Mouse (Mus musculus) ovary, adult 18-20 months (tissue): ENCODE measurements around the gene Mknk1.
A peak's percentile ranks its signal among the peaks of the same experiment; 100 is the strongest.

ENCODE experiments used
- DNase-seq: peaks from one replicate; pipeline ENCODE4 v3.0.0; 2022; ENCODE audit warnings: low spot score, mixed read lengths

Gene Mknk1

GRCm38 (mm10) chr4:115838696-115839641, at the start of gene Mknk1:
Mknk1 (plus strand) TSS chr4:115839198.
- DNase-seq: peak; percentile 88

DNA sequence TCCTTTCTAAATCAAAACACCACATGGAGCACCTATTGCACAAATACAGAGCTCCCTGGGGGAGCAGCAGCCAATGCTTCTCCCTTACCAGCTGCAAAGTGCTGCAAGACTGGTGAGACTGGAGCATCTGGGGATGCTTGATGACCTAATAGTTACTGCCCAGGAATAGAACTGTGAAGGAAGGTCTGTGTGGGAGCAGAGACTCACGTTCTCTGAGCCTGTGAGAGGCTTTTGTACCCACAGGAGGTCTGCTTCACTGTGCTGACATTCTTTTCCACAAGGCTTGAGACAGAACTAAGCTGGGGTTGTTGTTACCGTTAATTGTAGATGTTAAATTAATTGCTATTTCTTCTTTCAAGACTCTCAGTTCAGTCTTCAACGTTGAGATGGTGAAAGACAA, 48.1 kb upstream of the Mknk1 start:
- no peak for DNase-seq

GRCm38 (mm10) chr4:115795360-115795759, 43.6 kb upstream of the Mknk1 start:
- no peak for DNase-seq

DNA sequence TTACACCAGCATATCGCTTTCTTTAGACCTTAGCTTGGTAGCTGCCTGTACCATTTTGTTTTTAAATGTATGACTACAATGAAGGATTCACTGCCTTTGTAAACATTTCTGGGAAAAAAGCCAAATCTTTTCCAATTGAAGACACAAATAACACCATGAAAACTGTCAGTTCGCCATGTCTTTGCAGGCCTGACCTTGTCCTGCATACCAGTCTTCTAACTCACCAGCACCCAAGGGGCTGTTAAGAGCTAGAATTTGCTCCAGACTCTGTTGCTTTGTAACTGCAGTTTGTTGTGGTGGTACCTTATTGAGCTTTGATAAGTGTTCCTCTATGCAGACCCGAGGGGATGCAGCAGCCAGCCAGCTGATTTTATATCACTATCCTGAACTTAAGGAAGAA, 39.0 kb upstream of the Mknk1 start:
- DNase-seq: no peak

- DNase-seq: no peak
Measured at GRCm38 (mm10) chr4:115812326-115812725, 26.7 kb upstream of the Mknk1 start.

GRCm38 (mm10) chr4:115815606-115816005, 23.4 kb upstream of the Mknk1 start:
- no peak for DNase-seq

DNA sequence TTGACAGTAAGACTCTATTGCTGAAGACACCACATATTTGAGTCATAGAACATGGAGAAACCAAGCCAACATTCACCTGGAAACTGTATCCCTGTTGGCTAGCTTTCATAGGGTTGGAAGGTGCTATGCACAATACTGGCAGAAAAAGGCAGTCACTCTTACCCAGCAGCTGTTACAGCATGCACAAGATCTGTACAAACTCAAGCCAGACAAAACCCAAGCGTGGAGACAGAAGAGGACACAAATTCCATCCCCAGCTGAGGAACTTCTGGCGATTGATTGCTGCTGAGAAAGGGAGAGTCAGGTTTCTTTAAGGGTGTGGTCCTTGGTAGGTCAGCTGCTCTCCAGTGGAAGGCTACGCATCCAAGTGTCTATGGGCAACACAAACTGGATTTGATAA, 18.8 kb upstream of the Mknk1 start:
- DNase-seq: no peak

DNA sequence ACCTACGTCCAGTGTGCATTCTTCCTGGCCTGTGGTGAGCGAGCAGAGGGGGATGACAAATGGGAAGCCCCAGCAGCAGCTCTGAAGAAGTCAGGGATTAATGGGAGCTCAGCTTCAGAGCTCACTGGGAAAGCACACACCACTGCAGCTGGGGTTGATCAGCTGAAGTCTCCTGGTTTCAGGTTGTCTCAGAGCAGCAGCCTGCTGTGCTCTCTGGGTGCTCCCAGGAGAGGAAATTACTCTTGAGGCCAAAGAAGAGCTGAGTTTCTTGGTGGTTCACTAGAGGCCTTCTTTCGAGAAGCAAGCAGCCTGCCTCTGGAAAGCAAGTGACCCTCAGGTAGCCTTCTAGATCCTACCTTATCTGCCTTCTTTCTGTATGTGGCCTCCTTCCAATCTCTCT, 18.1 kb upstream of the Mknk1 start:
- no peak for DNase-seq

DNA sequence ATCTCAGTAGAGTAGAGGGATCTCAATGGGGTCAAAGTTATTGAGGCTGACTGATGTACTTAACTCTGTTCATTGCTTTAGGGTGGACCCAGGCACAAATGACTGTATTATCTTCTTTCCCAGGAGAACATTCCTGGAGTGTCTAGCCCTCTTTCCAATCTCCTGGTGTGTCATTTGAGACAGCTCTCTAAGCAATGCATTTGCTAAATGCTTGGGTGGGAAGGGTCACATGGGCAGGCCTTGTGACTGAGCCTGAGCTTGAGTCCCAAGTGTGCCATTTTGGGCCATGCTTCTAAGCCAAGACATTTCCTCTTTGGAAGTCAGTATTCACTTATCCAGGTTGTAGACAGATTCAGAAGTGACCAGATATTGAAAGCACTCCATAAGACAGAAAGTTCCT, 17.6 kb upstream of the Mknk1 start:
- no peak for DNase-seq

DNA sequence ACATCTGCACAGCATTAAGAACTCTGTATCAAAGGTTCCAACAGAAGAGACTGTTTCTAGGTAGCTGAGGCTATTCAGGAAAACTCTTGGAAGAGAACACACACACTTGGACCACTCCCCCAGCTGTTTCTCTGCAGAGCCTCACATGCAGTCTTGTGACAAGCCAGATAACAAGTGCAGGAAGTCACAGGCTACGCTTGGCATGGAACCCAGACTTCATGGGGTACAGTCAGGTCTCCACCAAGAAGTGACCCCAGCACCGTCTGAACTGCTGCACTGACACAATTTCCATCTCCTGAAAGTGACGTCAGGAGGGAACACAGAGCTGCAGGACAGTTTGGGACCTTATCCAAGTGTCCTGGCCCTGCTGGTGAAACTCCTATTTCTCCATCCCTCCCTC, 17.1 kb upstream of the Mknk1 start:
- no peak for DNase-seq

DNA sequence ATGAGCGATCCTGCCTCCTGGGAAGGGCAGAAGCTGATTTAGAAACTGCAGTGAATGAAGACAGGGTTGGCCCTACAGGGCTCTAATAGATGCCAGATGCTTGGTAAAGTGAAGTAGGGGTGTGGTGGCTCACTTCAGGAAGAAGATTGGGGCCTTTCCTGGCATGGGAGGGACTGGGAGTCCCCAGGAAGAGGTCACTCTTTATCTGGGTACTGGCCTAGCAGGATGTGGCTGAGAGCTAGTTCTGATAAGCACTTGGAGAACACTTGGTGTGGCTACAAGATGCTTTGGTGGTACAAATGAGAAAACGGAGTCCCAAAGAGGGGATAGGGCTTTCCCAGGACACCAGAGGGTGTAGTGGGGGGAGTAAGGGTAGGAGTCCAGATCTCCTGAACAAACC, 14.8 kb upstream of the Mknk1 start:
- DNase-seq: no peak

DNA sequence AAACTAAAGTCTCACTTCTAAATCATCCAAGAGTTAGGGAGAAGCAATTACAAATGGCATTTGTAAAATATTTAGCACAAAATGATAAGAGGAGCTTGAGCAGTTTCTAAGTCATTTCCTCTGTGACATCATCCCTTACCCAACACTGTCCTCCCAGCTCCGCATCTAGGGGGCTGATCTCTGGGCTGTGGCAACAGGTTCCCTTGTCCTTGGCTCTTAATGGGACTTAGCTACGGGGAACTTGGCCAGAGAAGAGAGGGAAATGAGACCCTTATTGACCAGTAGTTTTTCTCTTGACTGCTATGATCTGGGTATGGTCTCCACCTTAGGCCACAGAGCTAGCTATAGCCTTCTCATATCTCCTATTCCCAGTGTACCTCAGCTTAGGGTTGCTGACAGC, 13.7 kb upstream of the Mknk1 start:
- no peak for DNase-seq

- DNase-seq: no peak
Measured at GRCm38 (mm10) chr4:115827066-115827465, 11.9 kb upstream of the Mknk1 start.

DNA sequence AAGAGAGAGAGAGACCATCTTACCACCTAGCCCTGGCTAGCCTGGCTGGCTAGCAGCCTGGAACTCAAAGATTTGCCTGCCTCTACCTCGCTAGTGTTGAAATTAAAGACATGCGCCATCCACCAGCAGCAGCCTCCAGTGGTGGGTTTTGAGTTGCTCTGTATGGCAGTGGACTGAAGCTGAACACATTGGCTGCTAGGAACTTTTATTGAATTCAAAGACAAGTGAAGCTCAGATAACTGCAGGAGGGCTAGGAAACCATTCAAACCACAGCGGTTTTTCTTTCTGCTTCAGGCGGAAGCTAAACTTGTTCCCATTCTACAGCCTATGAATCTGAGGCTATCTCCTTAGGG, 11.5 kb upstream of the Mknk1 start:
- no peak for DNase-seq

GRCm38 (mm10) chr4:115827888-115828571, 11.0 kb upstream of the Mknk1 start, which contains the start of gene Mob3c:
Mob3c (plus strand) TSS chr4:115828092.
- DNase-seq: peak; percentile 71

DNA sequence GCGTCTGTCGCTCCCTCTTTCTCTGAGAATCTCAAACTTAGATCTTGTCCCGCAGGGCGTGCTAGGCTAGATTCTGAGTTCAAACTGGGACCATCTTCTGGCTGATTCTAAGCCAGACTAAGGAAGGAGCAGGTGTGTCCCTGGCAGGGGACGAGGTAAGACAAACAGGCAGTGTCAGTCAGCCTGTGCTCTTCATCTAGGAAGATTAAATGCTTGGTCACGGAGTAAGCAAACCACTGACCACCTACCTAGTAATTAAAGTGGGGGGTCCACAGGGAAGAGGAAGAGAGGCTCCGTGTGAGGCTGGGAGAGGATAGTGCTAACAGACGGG, 10.5 kb upstream of the Mknk1 start:
- no peak for DNase-seq

DNA sequence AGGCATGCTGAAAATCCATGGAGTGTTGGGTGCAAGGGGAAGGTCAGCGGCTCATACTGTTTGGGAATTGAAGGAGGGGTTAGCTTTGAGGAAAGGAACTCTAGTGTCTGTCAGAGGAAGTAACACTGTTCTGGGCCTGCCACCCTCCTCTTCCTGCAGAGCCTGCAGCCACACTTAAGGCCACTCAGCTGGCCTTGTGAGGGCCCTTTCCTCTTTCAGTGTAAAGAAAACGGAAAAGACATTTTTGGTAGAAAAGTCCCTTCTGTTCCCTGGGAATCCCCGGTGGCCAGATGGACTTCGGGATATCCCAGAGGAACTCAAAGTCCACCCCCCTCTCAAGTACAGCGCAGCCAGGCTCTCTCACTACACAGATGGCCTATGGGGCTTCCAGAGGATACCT, 8.5 kb upstream of the Mknk1 start:
- no peak for DNase-seq

DNA sequence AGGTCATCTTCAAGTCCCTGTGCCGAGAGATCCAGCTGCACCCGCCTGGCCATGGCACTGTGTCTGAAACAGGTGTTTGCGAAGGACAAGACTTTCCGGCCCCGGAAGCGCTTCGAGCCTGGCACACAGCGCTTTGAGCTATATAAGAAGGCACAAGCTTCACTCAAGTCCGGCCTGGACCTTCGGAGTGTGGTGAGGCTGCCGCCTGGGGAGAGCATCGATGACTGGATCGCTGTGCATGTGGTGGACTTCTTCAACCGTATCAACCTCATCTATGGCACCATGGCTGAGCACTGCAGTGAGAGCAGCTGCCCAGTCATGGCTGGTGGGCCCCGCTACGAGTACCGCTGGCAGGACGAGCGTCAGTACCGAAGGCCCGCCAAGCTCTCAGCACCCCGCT, 7.8 kb upstream of the Mknk1 start:
- no peak for DNase-seq

- DNase-seq: no peak
Measured at GRCm38 (mm10) chr4:115832040-115832439, 7.0 kb upstream of the Mknk1 start.

GRCm38 (mm10) chr4:115835576-115835975, 3.4 kb upstream of the Mknk1 start:
- no peak for DNase-seq

DNA sequence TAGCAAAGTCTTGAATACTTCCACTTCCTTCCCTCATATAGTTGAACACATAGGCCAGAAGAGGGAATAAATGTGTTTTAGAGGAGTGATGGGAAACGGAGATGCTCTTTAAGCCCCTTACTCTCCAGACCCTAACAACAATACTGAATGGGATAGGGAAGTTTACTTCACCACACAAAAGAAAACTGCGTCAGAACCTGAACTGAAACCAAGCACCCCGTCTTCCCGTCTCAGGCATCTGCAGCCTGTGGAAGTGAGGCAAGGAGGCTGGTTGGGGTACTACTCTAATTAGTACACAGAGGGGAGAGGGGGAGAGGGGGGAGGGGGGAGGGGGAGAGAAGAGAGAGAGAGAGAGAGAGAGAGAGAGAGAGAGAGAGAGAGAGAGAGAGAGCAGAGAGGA, 802 bp upstream of the Mknk1 start:
- DNase-seq: no peak

DNA sequence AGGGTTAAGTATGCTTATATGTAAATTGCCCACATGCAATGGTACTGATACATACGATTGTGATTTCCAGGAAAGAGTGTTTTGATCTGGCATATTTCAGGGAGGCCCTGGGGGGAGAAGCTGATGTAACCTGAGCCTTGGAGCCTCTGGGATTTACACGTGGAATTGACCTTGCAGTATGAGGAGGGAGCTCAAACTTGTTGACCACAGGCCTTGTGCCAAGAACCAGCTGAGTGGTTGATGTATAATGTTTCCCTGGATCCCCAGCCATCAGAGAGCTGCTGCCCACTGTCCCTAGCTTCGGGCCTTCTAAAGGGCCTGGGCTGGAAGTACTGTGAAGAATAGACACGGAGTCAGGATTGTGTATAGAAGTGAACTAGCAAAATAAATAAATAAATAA, 958 bp downstream of the Mknk1 start:
- DNase-seq: no peak

DNA sequence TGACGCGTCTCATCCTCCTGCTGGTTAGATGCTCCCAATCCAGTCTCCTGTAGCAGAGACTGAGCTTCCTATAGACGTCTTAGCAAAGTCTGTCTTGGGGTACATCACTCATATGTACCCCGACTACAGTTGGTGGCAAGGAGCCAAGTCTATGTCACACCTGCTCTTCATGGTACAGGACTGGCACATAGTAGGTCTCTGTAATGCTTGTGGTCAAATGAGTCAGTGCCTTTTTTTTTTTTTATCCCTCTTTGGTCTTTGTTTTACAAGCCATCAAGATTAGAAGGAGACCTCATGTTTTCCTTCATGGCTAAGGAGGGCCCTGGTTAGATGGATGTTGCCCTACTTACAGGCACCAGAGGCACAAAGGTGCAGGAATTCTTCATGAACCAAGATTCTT, 1.8 kb downstream of the Mknk1 start:
- no peak for DNase-seq

DNA sequence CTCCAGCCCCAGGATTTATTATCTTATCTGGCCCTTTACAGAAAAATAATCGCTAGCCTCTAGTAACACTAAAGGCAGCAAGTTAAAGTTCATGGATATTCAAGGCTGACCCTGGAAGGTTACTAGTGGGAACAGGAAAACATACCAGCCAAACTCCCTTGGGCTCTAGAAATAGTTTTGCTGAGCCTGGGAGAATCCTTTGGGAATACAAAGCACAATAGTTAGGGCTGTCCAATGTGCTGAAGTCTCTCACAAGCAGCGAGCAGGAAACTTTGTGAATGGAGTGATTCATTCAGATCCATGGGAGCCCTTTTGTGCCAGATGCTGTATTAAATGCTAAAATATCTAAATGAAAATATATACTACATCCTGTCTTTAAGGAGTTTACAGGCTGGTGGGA, 7.7 kb downstream of the Mknk1 start:
- no peak for DNase-seq
